Mouse (Mus musculus) thymus, adult 2 months (tissue): Measurements from ENCODE around the gene Bend3.

Source experiments
- CTCF ChIP-seq: fragments of 200-500 bp; IDR thresholded peaks from 2 replicates; pipeline ENCODE4 v1.5.1; 2012; ENCODE audit warnings: mild to moderate bottlenecking, control low read depth, low read length, moderate library complexity, borderline replicate concordance; ENCODE audit not compliant: control insufficient read depth, poor library complexity, insufficient read depth; ENCODE audit errors: extremely low read depth
- POLR2A ChIP-seq: fragments of 200-500 bp; IDR thresholded peaks from 2 replicates; pipeline ENCODE4 v1.6.1; 2012; ENCODE audit warnings: mild to moderate bottlenecking, low read length, control low read depth, moderate library complexity; ENCODE audit not compliant: control insufficient read depth, poor library complexity, insufficient read depth; ENCODE audit errors: extremely low read depth

DNA sequence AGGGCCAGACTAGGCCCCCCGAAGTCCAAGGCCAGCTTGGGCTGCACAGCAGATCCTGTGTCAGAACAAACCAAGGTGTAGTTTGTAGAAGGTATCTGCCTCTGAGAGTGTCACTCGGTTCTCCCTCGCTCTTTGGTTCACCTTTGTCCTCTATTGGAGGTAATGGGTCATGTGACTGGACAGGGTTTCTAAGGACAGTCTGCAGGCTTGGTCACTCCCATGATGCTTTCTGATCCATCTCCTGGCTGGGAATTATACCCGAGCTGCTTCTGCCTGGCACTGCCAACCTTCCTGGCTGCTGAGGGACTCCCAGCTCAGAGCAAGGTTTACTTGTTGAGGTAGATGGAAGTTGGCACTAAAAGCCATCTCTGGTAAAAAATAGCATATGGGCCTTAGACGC lies 12.2 kb downstream of the Bend3 start:
- TF ChIP-seq CTCF (no peak), POLR2A (no peak)
